Mouse (Mus musculus) embryonic facial prominence, embryonic 11.5 days (tissue): ENCODE data around the gene Jchain. TPM values are rescaled to one million over a fixed set of nuclear protein-coding genes. Genes with fewer than 3 reads are reported as not detected.

ENCODE experiments used
- ATAC-seq: fragments of 200-750 bp; cut with Nextera tagmentation; replicated peaks from 2 replicates; pipeline ENCODE4 v1.8.0; 2017; ENCODE audit warnings: low read depth; ENCODE audit not compliant: insufficient number of reproducible peaks, low FRiP score, low TSS enrichment
- DNase-seq: peaks from one replicate; pipeline ENCODE4 v3.0.0-alpha.2; 2015; ENCODE audit warnings: low spot score
- H3K27ac ChIP-seq: fragments of 300-500 bp; sonication (generic); replicated peaks from 2 replicates; pipeline ENCODE4 v1.5.1; 2014; ENCODE audit warnings: mild to moderate bottlenecking, low read depth, low read length, control low read depth
- H3K27me3 ChIP-seq: fragments of 300-500 bp; sonication (generic); 2 replicates; pipeline ENCODE4 v1.6.1; 2014; ENCODE audit warnings: mild to moderate bottlenecking, low read length, moderate library complexity, mixed read lengths; ENCODE audit not compliant: control insufficient read depth, insufficient read depth
- H3K36me3 ChIP-seq: fragments of 300-500 bp; sonication (generic); replicated peaks from 2 replicates; pipeline ENCODE4 v1.6.1; 2014; ENCODE audit warnings: low read depth, mild to moderate bottlenecking, low read length, moderate library complexity, mixed read lengths; ENCODE audit not compliant: control insufficient read depth, insufficient read depth
- H3K4me1 ChIP-seq: fragments of 300-500 bp; sonication (generic); 2 replicates; pipeline ENCODE4 v1.6.1; 2014; ENCODE audit warnings: low read length, mixed read lengths; ENCODE audit not compliant: control insufficient read depth, insufficient read depth
- H3K4me2 ChIP-seq: fragments of 300-500 bp; sonication (generic); 2 replicates; pipeline ENCODE4 v1.6.1; 2014; ENCODE audit warnings: low read depth, mild to moderate bottlenecking, control low read depth, low read length, moderate library complexity
- H3K4me3 ChIP-seq: fragments of 300-500 bp; sonication (generic); 2 replicates; pipeline ENCODE4 v1.5.1; 2014; ENCODE audit warnings: low read depth, low read length, control low read depth
- H3K9ac ChIP-seq: fragments of 300-500 bp; sonication (generic); replicated peaks from 2 replicates; pipeline ENCODE4 v1.6.1; 2014; ENCODE audit warnings: mild to moderate bottlenecking, control low read depth, low read length
- H3K9me3 ChIP-seq: fragments of 300-500 bp; sonication (generic); replicated peaks from 2 replicates; pipeline ENCODE4 v1.6.1; 2016; ENCODE audit warnings: mild to moderate bottlenecking, low read length, inconsistent platforms, mixed read lengths; ENCODE audit not compliant: control insufficient read depth
- WGBS: fragments of 180-500 bp; shearing (Covaris S2); extraction: QIAGEN DNeasy Blood & Tissue Kit; methylation state at CpG from one replicate; pipeline ENCODE4 v1.1.7; 2014; 5-methylcytosine and 5-hydroxymethylcytosine counted together
- polyA plus RNA-seq: library from polyadenylated mRNA; unstranded; fragments of >200 nt; fragmentation: Nextera tagmentation; extraction: Ambion mirVana; gene quantifications from 2 replicates; pipeline ENCODE4 v1.2.1, GENCODE M21; 2014

Jchain gene
- polyA plus RNA-seq, 1 experiment from 2014 or later, result 0.39 TPM

GRCm38 (mm10) chr5:88542651-88543282, 15.1 kb upstream of the Jchain start:
- DNase-seq, result peak; percentile 73
- no peak overlapping the region for H3K4me2 ChIP-seq
- H3K4me3 ChIP-seq, result no peak overlapping the region
- no peaks in the 10 kb centered on the region for H3K36me3 ChIP-seq
- no peak overlapping the region for H3K9ac ChIP-seq
- WGBS, result 58% methylated on average over 5 of the region's 5 CpGs
- no peaks in the 10 kb centered on the region for H3K9me3 ChIP-seq
- H3K27ac ChIP-seq, result no peak overlapping the region
- H3K4me1 ChIP-seq, result no peaks in the 10 kb centered on the region
- ATAC-seq, result peak; percentile 72; the same call in 1 of the 2 replicates
- H3K27me3 ChIP-seq, result no peaks in the 10 kb centered on the region

GRCm38 (mm10) chr5:88540845-88541244, 13.2 kb upstream of the Jchain start:
- Histone ChIP-seq H3K27ac (no peak overlapping the region), H3K27me3 (no peaks in the 10 kb centered on the region), H3K4me1 (no peaks in the 10 kb centered on the region), H3K4me3 (no peak overlapping the region), H3K4me2 (no peak overlapping the region), H3K9ac (no peak overlapping the region), H3K9me3 (no peaks in the 10 kb centered on the region), H3K36me3 (no peaks in the 10 kb centered on the region)
- DNase-seq (no peak), ATAC-seq (no peak)

GRCm38 (mm10) chr5:88534697-88535096, 7.0 kb upstream of the Jchain start:
- Histone ChIP-seq H3K9ac (no peak overlapping the region), H3K4me3 (no peak overlapping the region), H3K36me3 (no peaks in the 10 kb centered on the region), H3K27me3 (no peaks in the 10 kb centered on the region), H3K9me3 (no peaks in the 10 kb centered on the region), H3K4me1 (no peaks in the 10 kb centered on the region), H3K4me2 (no peak overlapping the region), H3K27ac (no peak overlapping the region)
- ATAC-seq (no peak), DNase-seq (no peak)
- 65% methylated on average over 3 of the region's 3 CpGs for WGBS

- Histone ChIP-seq H3K9ac (no peak overlapping the region), H3K36me3 (no peaks in the 10 kb centered on the region)
- WGBS, result 64% methylated on average over 1 of the region's 1 CpGs
These were observed 3.2 kb upstream of the Jchain start for GRCm38 (mm10) chr5:88530908-88531307.

GRCm38 (mm10) chr5:88519232-88519631, 8.5 kb downstream of the Jchain start:
- ATAC-seq (no peak), DNase-seq (peak; percentile 73)
- Histone ChIP-seq H3K27me3 (no peaks in the 10 kb centered on the region), H3K4me2 (no peak overlapping the region), H3K27ac (no peak overlapping the region), H3K9ac (no peak overlapping the region), H3K9me3 (no peaks in the 10 kb centered on the region), H3K4me1 (no peaks in the 10 kb centered on the region), H3K4me3 (no peak overlapping the region), H3K36me3 (no peaks in the 10 kb centered on the region)
- WGBS, result 8% methylated on average over 2 of the region's 2 CpGs

More at GRCm38 (mm10) chr5:88530908-88531307, 3.2 kb upstream of the Jchain start:
- Histone ChIP-seq H3K27ac (no peak overlapping the region), H3K4me2 (no peak overlapping the region), H3K4me3 (no peak overlapping the region), H3K27me3 (no peaks in the 10 kb centered on the region), H3K4me1 (no peaks in the 10 kb centered on the region), H3K9me3 (no peaks in the 10 kb centered on the region)
- DNase-seq, result no peak
- no peak for ATAC-seq

GRCm38 (mm10) chr5:88508990-88509389, 18.7 kb downstream of the Jchain start:
- H3K4me2 ChIP-seq, result no peak overlapping the region
- no peak overlapping the region for H3K9ac ChIP-seq
- H3K27me3 ChIP-seq, result no peaks in the 10 kb centered on the region
- H3K4me3 ChIP-seq, result no peak overlapping the region
- no peak overlapping the region for H3K27ac ChIP-seq
- H3K9me3 ChIP-seq, result no peaks in the 10 kb centered on the region
- 83% methylated on average over 1 of the region's 1 CpGs for WGBS
- no peaks in the 10 kb centered on the region for H3K4me1 ChIP-seq
- DNase-seq (no peak), ATAC-seq (no peak)
- H3K36me3 ChIP-seq, result no peaks in the 10 kb centered on the region

- H3K4me1 ChIP-seq, result no peaks in the 10 kb centered on the region
These were observed 19.1 kb downstream of the Jchain start for GRCm38 (mm10) chr5:88508555-88508954.

GRCm38 (mm10) chr5:88499781-88500180, 27.9 kb downstream of the Jchain start:
- H3K4me3 ChIP-seq, result no peak overlapping the region
- ATAC-seq (no peak), DNase-seq (no peak)
- 91% methylated on average over 3 of the region's 3 CpGs for WGBS
- H3K4me1 ChIP-seq, result no peaks in the 10 kb centered on the region
- no peaks in the 10 kb centered on the region for H3K9me3 ChIP-seq
- H3K27ac ChIP-seq, result no peak overlapping the region
- H3K9ac ChIP-seq, result no peak overlapping the region
- no peak overlapping the region for H3K4me2 ChIP-seq
- no peaks in the 10 kb centered on the region for H3K36me3 ChIP-seq
- H3K27me3 ChIP-seq, result no peaks in the 10 kb centered on the region

More at GRCm38 (mm10) chr5:88508555-88508954, 19.1 kb downstream of the Jchain start:
- ATAC-seq, result no peak
- Histone ChIP-seq H3K4me3 (no peak overlapping the region), H3K9me3 (no peaks in the 10 kb centered on the region), H3K27me3 (no peaks in the 10 kb centered on the region), H3K9ac (no peak overlapping the region), H3K36me3 (no peaks in the 10 kb centered on the region), H3K4me2 (no peak overlapping the region), H3K27ac (no peak overlapping the region)
- DNase-seq, result no peak
- 79% methylated on average over 1 of the region's 1 CpGs for WGBS
